Mouse (Mus musculus) intestine, embryonic 16.5 days (tissue): ENCODE measurements around the gene Gpr162. TPM values are rescaled to one million over a fixed set of nuclear protein-coding genes. Genes with fewer than 3 reads are reported as not detected.

Experiments
- ATAC-seq: fragments of 200-750 bp; cut with Nextera tagmentation; 2 replicates; pipeline ENCODE4 v1.8.0; 2017; ENCODE audit warnings: moderate TSS enrichment, moderate library complexity
- H3K27ac ChIP-seq: fragments of 300-500 bp; sonication (generic); 2 replicates; pipeline ENCODE4 v1.5.1; 2014; ENCODE audit warnings: mild to moderate bottlenecking, low read length
- H3K27me3 ChIP-seq: fragments of 300-500 bp; sonication (generic); replicated peaks from 2 replicates; pipeline ENCODE4 v1.6.1; 2014; ENCODE audit warnings: low read length, control low read depth, mixed read lengths; ENCODE audit not compliant: control insufficient read depth, insufficient read depth
- H3K36me3 ChIP-seq: fragments of 300-500 bp; sonication (generic); 2 replicates; pipeline ENCODE4 v1.6.1; 2014; ENCODE audit warnings: low read length, control low read depth; ENCODE audit not compliant: control insufficient read depth, insufficient read depth
- H3K4me1 ChIP-seq: fragments of 300-500 bp; sonication (generic); 2 replicates; pipeline ENCODE4 v1.6.1; 2014; ENCODE audit warnings: low read length, control low read depth, mixed read lengths; ENCODE audit not compliant: control insufficient read depth, insufficient read depth
- H3K4me2 ChIP-seq: fragments of 300-500 bp; sonication (generic); 2 replicates; pipeline ENCODE4 v1.6.1; 2014; ENCODE audit warnings: low read depth, low read length, control low read depth
- H3K4me3 ChIP-seq: fragments of 300-500 bp; sonication (generic); 2 replicates; pipeline ENCODE4 v1.5.1; 2014; ENCODE audit warnings: mild to moderate bottlenecking, low read length
- H3K9ac ChIP-seq: fragments of 300-500 bp; sonication (generic); 2 replicates; pipeline ENCODE4 v1.6.1; 2014; ENCODE audit warnings: low read depth, low read length
- H3K9me3 ChIP-seq: fragments of 300-500 bp; sonication (generic); 2 replicates; pipeline ENCODE4 v1.6.1; 2016; ENCODE audit warnings: low read length, control low read depth; ENCODE audit not compliant: control insufficient read depth
- whole genome bisulfite sequencing: fragments of 180-500 bp; shearing (Covaris S2); extraction: QIAGEN DNeasy Blood & Tissue Kit; methylation state at CpG from one replicate; pipeline ENCODE4 v1.1.7; 2014; 5-methylcytosine and 5-hydroxymethylcytosine counted together
- polyA plus RNA-seq: library from polyadenylated mRNA; unstranded; fragments of >200 nt; fragmentation: Nextera tagmentation; extraction: Ambion mirVana; gene quantifications from 2 replicates; pipeline ENCODE4 v1.2.1, GENCODE M21; 2015

The Gpr162 gene
- 0.75 and 0.77 TPM in 2 replicates for polyA plus RNA-seq

DNA sequence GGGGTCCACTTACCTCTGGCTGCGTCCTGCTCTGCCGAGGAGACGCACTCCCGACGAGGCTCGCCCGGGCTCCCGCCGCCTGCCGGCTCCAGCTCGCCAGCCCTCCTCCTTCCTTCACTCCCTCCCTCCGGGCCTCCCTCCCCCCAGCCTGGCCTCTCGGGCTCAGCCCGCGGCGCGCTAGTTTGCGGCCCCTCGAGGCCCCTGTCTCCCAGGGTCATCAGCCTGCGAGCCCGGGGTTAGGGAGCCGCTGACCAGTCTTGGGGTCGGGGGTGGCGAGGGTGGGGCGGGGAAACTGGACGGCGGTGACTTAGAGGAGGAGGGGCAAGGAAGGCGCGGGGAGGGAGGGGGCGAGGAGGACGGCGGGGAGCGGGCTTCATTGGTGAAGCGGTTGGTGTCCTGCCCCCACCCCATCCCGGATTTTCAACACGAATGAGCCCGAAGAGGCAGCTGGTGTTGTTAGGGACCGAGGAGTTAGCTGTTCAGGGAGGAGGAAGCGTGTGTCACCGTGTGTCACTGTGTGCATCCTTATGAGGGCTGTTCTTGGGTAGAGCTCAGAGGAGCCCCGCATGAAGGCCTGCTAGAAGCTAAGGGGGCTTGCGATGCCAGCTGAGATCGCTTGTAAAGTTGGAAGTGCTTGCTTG lies at the start of gene Gpr162:
Gpr162 (minus strand) TSS at position 326 of the 641 bp plus-strand sequence.
- H3K27me3 ChIP-seq, result peaks cover 16% of the 10 kb centered on the region; the same call in 1 of the 2 replicates
- H3K4me1 ChIP-seq, result peaks cover 11% of the 10 kb centered on the region
- WGBS, result under 1% methylated on average over 37 of the region's 43 CpGs
- H3K27ac ChIP-seq, result no peak within 1 kb of the TSS
- H3K4me3 ChIP-seq, result peak within 1 kb of the TSS; percentile 62
- H3K9ac ChIP-seq, result peak within 1 kb of the TSS; percentile 77
- peak within 1 kb of the TSS; percentile 99 for H3K4me2 ChIP-seq
- H3K36me3 ChIP-seq, result no peaks in the 10 kb centered on the region
- ATAC-seq, result peak; percentile 81
- no peaks in the 10 kb centered on the region for H3K9me3 ChIP-seq

DNA sequence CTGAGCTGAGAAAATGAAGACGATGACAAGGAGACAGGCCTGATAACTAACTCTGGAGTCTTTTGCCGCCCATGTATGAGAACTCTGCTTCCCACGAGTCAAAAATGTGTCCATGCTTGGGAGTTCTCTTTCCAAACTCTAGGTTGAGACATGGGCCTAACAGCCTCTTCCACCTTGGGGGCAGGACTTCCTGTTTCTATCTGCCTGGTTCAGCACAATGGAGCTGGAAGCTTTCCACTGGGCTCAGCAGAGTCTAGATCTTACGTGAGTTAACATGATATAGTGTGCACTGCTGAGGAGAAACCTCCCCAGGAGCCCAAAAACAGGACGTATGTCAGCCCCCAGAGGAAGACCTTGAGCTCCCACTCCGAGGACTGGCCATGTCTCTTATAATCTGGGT lies 49.4 kb upstream of the Gpr162 start:
- Histone ChIP-seq H3K4me2 (no peak overlapping the region), H3K27me3 (peaks cover 8% of the 10 kb centered on the region; the same call in 1 of the 2 replicates), H3K36me3 (peaks cover 17% of the 10 kb centered on the region), H3K27ac (no peak overlapping the region), H3K9me3 (no peaks in the 10 kb centered on the region), H3K9ac (peak overlapping the region; percentile 24; the same call in 1 of the 2 replicates), H3K4me3 (no peak overlapping the region), H3K4me1 (peaks cover 49% of the 10 kb centered on the region)
- 71% methylated on average over 6 of the region's 6 CpGs for WGBS
- no peak for ATAC-seq

DNA sequence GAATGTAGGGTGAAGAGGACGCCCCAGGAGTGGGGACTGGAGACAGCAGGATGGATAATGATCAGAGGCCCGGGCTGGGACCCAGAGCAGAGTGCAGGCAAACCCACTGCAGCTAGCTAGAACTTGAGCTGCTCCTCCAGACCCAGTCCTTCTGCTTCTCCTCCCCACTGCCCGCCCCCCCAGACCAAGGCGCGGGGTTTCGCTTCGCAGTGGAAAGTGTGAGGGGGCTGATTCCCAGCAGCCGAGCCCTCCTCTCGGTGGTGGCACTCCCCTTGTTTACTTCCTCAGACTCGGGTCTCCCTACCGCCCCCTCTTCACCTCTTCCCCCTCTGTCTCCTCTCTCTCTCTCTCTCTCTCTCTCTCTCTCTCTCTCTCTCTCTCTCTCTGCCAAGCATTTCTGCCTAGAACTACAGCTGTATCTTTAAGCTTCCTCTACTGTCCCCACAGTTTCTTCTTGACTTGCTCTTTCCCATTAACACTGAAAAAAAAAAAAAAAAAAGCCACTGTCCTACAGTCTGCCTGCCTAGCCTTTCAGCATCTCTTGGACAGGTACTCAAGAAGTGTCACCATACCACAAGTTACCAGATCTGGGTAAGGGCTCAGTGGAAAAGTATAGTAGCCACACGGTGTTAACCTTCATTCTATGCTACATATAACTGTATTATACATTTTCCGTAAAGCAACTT lies 47.9 kb upstream of the Gpr162 start, which contains the start of gene Lag3:
Lag3 (minus strand) TSS at position 173 of the 686 bp plus-strand sequence.
- Histone ChIP-seq H3K9ac (no peak within 1 kb of the TSS), H3K27ac (0 out of 2 replicates have a peak within 1 kb of the TSS, but pooled peaks have one; percentile 4), H3K4me1 (peaks cover 47% of the 10 kb centered on the region), H3K27me3 (peaks cover 8% of the 10 kb centered on the region; the same call in 1 of the 2 replicates), H3K4me3 (peak within 1 kb of the TSS; percentile 5; the same call in 1 of the 2 replicates), H3K4me2 (peak within 1 kb of the TSS; percentile 19; the same call in 1 of the 2 replicates), H3K36me3 (peaks cover 17% of the 10 kb centered on the region), H3K9me3 (no peaks in the 10 kb centered on the region)
- WGBS, result 29% methylated on average over 13 of the region's 13 CpGs
- ATAC-seq, result no peak

DNA sequence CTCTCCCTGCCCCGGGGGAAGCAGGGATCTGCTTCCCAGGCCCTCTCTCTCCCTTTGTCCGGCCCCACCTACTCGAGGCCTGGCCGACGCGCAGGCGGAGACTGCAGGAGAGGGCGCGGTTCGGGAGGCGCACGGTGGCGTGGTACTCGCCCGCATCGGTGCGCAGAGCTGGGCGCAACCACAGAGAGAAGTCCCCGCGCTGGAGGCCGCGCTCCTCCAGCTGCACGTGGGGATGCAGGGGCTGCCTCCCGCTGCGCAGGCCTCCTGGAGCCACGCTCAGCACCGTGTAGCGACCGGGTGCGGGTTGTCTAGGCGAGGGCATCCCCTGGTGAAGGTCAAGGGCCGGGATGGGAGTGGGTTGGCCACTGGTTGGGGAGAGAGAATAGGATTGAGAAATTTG lies 46.2 kb upstream of the Gpr162 start:
- Histone ChIP-seq H3K4me3 (peak overlapping the region; percentile 25), H3K9me3 (no peaks in the 10 kb centered on the region), H3K4me1 (peaks cover 33% of the 10 kb centered on the region), H3K27me3 (peaks cover 8% of the 10 kb centered on the region; the same call in 1 of the 2 replicates), H3K9ac (peak overlapping the region; percentile 65), H3K27ac (no peak overlapping the region), H3K4me2 (peak overlapping the region; percentile 46), H3K36me3 (peaks cover 17% of the 10 kb centered on the region)
- peak; percentile 57 for ATAC-seq
- WGBS, result 4% methylated on average over 32 of the region's 32 CpGs

DNA sequence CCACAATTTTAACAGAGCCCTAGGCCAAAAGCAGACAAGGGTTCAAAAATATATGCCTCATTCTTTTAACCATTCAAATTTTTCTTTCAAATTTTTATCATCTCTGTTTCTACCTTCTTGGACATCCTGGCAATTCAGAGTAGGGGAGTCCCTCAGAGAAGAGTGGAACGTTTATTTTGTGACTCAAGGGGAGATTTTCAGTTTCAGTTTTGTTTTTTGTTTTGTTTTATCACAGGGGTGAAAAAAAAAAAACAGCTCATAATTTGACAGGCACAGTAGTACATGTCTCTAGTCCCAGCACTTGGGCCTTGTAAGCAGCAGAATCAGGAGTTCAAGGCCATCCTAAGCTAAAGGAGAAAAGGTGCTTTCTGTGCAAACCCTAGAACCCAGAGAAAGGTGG lies 44.0 kb upstream of the Gpr162 start:
- Histone ChIP-seq H3K36me3 (no peaks in the 10 kb centered on the region), H3K4me1 (peaks cover 16% of the 10 kb centered on the region), H3K4me3 (no peak overlapping the region), H3K9me3 (no peaks in the 10 kb centered on the region), H3K27me3 (peaks cover 8% of the 10 kb centered on the region; the same call in 1 of the 2 replicates), H3K4me2 (no peak overlapping the region), H3K9ac (no peak overlapping the region), H3K27ac (no peak overlapping the region)
- WGBS, result 69% methylated on average over 1 of the region's 1 CpGs
- no peak for ATAC-seq

DNA sequence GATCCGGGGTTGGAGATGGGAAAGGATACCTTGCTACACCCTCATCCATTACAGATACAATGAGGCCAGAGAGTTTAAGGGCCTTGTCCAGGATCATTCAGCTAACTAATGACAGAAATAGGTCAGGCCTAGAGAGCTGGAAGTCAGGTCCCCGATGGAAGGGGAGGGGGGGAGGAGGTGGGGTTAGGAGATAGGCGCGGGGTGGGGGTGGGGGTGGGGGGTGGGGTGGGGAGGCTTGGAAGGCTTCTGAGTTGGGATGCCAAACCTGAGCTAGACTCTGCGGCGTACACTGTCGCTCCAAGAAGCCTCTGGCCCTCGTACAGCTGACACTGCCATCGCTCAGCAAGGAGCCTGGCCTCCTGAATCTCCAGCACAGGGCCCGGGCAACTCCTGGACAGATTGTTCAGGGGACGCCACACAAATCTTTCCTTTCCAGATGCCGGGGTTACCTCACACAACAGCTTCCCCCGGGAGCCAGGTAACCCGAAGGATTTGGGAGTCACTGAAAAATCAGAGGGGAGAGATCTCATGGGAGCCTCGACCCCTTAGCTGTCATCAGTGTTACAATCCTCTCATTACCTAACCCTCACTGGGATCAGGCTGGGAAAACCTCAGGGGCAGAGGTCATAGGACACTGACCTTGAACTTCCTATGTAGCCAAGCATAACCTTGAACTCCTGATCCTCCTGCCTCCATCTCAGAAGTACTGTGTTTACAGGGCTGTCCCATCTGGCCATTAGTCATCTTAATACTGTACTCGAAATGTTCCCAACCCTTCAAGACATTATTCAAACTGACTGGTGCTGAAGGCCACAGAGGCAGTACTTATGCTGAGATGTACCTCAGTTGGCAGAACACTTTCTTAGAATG lies 41.4 kb upstream of the Gpr162 start:
- 51% methylated on average over 13 of the region's 16 CpGs for WGBS
- Histone ChIP-seq H3K4me2 (peak overlapping the region; percentile 91), H3K36me3 (no peaks in the 10 kb centered on the region), H3K4me1 (peaks cover 13% of the 10 kb centered on the region), H3K27me3 (peaks cover 2% of the 10 kb centered on the region; the same call in 1 of the 2 replicates), H3K4me3 (peak overlapping the region; percentile 58; the same call in 1 of the 2 replicates), H3K27ac (peak overlapping the region; percentile 96), H3K9me3 (no peaks in the 10 kb centered on the region), H3K9ac (peak overlapping the region; percentile 74)
- no peak for ATAC-seq

DNA sequence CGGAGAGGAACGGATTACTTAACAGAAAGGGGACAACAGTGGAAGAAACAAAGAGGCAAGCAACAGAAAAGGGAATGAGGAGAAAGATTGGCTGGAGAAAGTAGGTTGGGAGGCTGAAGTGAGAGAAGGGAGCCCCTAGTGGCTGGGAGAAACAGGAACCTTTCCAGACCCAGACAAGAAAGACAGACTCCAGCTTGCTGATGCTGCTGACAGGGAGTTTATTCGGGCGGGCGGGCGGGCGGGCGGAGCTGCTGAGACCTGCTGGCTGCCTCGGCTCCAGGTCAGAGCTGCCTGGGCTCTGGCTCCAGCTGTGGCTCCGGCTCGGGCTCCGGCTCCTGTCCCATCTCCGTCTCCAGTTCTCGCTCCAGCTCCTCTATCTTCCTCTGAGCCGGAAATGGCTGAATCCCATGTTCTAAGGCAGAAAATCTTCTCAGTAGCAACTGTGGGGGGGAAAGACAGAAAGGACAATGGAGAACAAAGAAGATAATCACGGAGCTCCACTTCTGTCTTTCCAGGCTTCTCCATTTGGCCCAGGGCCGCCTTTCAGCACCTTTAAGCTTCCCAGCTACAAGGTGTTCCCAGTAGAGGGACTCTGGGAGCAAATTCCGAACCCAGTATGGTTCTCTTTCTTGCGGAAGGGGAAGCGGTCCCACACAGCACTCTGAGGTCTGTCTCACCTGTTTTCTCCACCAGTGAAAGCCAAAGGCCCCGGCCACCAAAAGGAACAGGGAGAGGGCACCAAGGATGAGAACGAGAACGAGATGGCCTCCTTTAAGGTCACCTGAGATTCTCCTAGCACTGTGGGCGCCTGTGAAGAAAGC lies 40.6 kb upstream of the Gpr162 start:
- Histone ChIP-seq H3K4me2 (peak overlapping the region; percentile 91), H3K27me3 (no peaks in the 10 kb centered on the region), H3K27ac (peak overlapping the region; percentile 96), H3K4me1 (peaks cover 6% of the 10 kb centered on the region; the same call in 1 of the 2 replicates), H3K36me3 (no peaks in the 10 kb centered on the region), H3K9me3 (no peaks in the 10 kb centered on the region), H3K4me3 (peak overlapping the region; percentile 58), H3K9ac (peak overlapping the region; percentile 74)
- WGBS, result 10% methylated on average over 24 of the region's 24 CpGs
- peak; percentile 83 for ATAC-seq

DNA sequence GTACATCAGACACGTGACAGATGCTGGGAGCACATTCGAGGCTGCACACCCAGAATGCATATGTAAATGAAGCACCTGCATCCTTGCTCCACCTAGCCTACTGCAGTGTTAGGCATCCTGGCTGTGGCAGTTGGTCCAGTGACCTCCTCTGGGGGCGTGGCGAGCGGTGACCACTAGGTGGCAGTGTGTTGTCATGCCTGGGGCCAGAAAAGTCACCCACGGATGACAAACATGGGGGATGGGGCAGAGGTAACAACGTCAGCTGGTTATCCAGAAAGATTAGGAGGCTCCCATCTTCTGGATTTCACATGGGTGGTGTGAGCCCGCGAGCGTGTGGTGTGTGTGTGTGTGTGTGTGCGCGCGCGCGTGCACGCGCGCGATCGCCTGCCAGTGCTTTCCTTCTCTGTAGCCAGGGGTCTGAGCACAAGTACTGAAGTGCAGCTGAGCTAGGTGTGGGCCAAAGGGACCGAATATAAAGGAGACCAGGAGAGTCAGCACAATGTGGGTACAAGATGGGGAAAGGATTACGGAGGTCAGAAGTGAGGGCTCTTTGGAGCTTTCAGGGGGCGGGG lies 39.9 kb upstream of the Gpr162 start:
- Histone ChIP-seq H3K36me3 (no peaks in the 10 kb centered on the region), H3K27ac (peak overlapping the region; percentile 96), H3K4me2 (peak overlapping the region; percentile 91), H3K4me1 (peaks cover 6% of the 10 kb centered on the region; the same call in 1 of the 2 replicates), H3K9ac (peak overlapping the region; percentile 74), H3K9me3 (no peaks in the 10 kb centered on the region), H3K4me3 (peak overlapping the region; percentile 58), H3K27me3 (no peaks in the 10 kb centered on the region)
- under 1% methylated on average over 23 of the region's 23 CpGs for WGBS
- ATAC-seq, result peak; percentile 89
